Mouse (Mus musculus) yolk sac, embryonic 10.5 days (tissue): ENCODE results near the gene Aarsd1.
"Not testable (repeated sequence)": the region's sequence is repeated elsewhere in the genome, so short reads cannot be mapped to it uniquely, and the experiment has no call there.

Experiments
- DNase-seq: peaks from one replicate; pipeline ENCODE4 v3.0.0-alpha.2; 2017; ENCODE audit warnings: low spot score

Gene Aarsd1

DNA sequence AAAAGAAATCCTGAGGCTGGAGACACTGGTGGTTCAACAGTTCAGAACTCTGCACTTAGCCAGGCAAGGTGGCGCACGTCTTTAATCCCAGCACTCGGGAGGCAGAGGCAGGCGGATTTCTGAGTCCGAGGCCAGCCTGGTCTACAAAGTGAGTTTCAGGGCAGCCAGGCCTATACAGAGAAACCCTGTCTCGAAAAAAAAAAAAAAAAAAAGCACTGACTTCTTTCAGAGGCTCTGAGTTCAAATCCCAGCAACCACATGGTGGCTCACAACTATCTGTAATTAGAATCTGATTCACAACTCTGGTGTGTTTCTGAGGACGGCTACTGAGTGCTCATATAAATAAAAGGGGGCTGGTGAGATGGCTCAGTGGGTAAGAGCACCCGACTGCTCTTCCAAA, 29.4 kb upstream of the Aarsd1 start:
- not testable (repeated sequence) for DNase-seq

GRCm38 (mm10) chr11:101446319-101446718, 28.9 kb upstream of the Aarsd1 start:
- no peak for DNase-seq

DNA sequence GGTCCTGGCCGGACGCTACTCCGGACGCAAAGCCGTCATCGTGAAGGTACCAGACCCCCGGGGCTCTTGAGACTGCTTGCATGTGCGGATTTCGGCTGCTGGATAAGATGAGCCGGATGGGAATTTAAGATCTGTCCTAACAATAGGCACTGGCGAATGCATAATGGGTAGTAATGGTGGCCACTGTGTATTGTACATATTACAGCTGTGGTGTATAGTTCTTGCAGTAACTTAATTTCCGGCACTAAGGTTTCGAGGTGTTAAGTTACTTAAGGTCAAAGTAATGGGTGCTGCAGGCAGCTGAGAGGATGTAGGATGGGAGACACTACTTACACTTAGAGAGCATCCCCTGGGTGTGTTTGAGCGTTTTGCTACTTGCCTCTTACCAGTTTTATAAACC, 25.3 kb upstream of the Aarsd1 start:
- no peak for DNase-seq

- DNase-seq = peak; percentile 100
Observed at GRCm38 (mm10) chr11:101442127-101442693, 24.8 kb upstream of the Aarsd1 start, which contains the start of gene Rpl27. Rpl27 (plus strand) TSS chr11:101442298.

DNA sequence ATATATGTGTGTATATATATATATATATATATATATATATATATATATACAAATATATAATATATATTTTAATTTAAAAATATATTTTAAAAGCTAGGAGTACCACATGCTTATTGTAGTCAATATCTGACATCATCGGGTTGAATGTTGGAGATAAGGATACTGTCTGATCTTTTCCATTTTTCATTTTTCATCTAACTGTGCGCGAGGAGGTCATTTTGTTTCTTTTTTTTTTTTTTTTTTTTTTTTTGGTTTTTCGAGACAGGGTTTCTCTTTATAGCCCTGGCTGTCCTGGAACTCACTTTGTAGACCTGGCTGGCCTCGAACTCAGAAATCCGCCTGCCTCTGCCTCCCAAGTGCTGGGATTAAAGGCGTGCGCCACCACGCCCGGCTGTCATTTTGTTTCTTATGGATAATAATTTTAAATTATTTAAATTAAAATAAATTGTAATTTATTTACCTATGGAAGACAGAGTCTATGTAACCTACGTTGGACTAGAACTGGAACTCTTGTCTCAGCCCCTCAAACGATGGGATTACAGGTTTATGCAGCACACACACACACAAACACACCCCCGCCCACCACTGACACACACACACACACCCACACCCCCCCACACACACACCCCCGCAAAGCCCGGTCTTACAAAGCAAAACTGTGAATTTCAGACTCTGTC, 24.2 kb upstream of the Aarsd1 start:
- not testable (repeated sequence) for DNase-seq

DNA sequence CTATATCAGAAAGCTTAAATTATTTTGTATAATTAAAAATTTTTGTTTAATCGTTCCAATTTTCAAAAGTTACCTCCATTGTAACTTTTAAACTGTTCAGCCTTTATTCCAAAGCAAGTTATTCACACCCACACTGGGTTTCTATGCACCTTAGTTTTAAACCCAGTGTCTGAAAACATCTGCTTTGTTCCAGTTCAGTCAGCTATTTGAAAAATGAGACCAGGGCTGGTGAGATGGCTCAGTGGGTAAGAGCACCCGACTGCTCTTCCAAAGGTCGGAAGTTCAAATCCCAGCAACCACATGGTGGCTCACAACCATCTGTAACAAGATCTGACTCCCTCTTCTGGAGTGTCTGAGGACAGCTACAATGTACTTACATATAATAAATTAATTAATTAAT, 20.6 kb upstream of the Aarsd1 start:
- not testable (repeated sequence) for DNase-seq

GRCm38 (mm10) chr11:101436916-101437315, 19.5 kb upstream of the Aarsd1 start:
- DNase-seq = no peak

GRCm38 (mm10) chr11:101435831-101436230, 18.4 kb upstream of the Aarsd1 start:
- DNase-seq = no peak

GRCm38 (mm10) chr11:101433396-101433795, 16.0 kb upstream of the Aarsd1 start:
- DNase-seq = no peak

DNA sequence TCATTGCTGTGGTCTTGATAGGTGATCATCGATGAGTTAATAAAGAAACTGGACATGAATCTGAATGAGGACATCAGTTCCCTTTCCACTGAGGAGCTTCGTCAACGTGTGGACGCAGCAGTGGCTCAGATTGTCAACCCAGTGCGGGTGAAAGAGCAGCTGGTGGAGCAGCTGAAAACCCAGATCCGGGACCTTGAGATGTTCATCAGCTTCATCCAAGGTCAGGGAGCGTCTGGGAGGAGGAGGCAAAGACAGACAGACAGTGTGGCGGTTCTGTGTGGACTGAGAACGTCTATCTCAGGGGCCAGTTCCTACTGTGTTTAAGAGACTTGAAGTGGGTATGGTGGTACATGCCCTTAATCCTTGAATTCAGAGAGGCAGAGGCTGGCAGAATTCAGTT, 13.9 kb upstream of the Aarsd1 start:
- DNase-seq = no peak

DNA sequence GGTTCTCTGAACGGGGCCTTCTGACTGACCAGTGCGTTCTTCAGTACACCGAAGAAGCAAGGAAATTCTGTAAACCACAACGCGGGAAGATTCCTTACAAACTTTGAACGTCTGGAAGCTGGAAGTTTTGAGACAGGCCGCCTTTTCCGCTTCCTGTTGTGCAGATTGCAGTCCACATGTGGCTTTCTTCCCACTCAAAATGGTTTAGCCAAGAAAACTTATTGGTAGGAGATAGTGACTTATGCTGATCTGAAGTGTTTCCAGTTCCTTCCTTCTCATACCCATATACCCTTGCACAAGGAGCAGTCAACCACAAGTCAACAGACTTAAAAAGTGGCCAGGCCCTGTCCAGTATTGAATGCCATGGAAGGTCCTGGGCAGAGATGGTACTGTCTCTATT, 8.8 kb upstream of the Aarsd1 start:
- no peak for DNase-seq

- peak; percentile 95 for DNase-seq
Observed at GRCm38 (mm10) chr11:101424925-101425813, 7.8 kb upstream of the Aarsd1 start, which contains the start of the genes Rundc1 and Ptges3l. Rundc1 (plus strand) TSS chr11:101425085. Ptges3l (minus strand) TSS chr11:101425333.

- no peak for DNase-seq
Observed at GRCm38 (mm10) chr11:101424105-101424851, 6.9 kb upstream of the Aarsd1 start, which contains the start of gene Gm27029. Gm27029 (minus strand) TSS chr11:101424796.

- no peak for DNase-seq
Observed at GRCm38 (mm10) chr11:101420148-101420547, 2.7 kb upstream of the Aarsd1 start.

GRCm38 (mm10) chr11:101419610-101420009, 2.2 kb upstream of the Aarsd1 start:
- DNase-seq = peak; percentile 36

- DNase-seq = no peak
Observed at GRCm38 (mm10) chr11:101418991-101419390, 1.6 kb upstream of the Aarsd1 start.

- DNase-seq = no peak
Observed at GRCm38 (mm10) chr11:101416433-101417100, 848 bp downstream of the Aarsd1 start.

DNA sequence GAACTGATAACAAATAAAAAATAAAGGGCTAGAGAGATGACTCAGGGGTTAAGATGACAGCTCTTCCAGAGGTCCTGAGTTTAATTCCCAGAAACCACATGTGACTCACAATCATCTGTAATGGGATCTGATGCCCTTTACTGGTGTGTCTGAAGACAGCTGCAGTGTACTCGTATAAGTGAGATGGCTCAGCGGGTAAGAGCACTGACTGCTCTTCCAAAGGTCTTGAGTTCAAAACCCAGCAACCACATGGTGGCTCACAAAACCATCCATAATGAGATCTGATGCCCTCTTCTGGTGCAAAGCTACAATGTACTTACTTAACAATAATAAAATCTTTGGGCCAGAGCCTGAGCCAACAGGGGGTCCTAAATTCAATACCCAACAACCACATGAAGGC, 2.1 kb downstream of the Aarsd1 start:
- no peak for DNase-seq

DNA sequence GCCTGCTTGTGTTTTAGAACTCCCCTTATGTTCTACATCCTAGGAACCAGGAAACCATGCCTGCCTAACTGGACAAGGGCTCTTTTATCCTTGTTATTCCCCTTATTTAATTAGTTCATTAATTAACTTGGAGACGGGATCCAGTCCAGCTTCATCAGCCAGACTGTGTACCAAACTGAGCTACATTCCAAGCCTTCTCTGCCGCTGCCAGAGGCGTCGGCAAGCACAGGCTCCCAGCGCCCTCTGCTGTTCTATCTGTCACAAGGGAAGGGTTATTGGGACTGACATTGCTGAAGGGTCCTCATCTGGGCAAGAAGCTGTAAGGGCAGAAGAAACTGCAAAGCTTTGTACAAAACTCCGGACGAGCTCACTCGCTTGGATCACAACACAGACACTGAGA, 22.3 kb downstream of the Aarsd1 start:
- peak; percentile 78 for DNase-seq

DNA sequence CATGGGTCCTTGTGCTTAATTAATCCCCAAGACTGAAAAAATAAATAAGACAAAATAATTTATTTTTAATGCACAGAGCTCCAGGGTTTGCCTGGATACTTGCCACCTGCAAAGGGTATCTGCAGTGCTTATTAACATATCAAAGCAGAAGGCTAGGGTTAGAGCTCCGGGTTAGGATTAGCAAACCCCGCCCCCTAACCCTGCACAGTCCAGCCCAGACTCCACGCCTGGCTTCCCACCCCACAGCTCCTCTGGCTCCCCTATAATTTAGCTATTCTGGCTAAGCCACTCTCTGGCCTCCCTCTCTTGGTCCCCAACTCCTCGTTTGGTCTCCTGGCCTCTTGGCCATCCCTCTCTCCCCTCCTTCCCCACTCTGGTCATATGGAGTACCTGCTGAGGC, 35.6 kb downstream of the Aarsd1 start:
- no peak for DNase-seq

GRCm38 (mm10) chr11:101378926-101379325, 38.5 kb downstream of the Aarsd1 start:
- no peak for DNase-seq
